Mouse (Mus musculus) liver, embryonic 14.5 days (tissue): ENCODE data around the gene Map4k3. TPM values are rescaled to one million over a fixed set of nuclear protein-coding genes. Genes with fewer than 3 reads are reported as not detected.
"Not testable (repeated sequence)": the region's sequence is repeated elsewhere in the genome, so short reads cannot be mapped to it uniquely, and the experiment has no call there.

Experiments used
- ATAC-seq: fragments of 200-750 bp; cut with Nextera tagmentation; 2 replicates; pipeline ENCODE4 v1.8.0; 2017; ENCODE audit warnings: moderate number of reproducible peaks, mild to moderate bottlenecking, moderate library complexity; ENCODE audit not compliant: insufficient read depth
- DNase-seq, 3 experiments: peaks; one replicate each; pipeline ENCODE4 v3.0.0-alpha.2; 2012 to 2013; ENCODE audit warnings: low read depth in 3 of 3, low spot score in 3 of 3
- H3K27ac ChIP-seq: fragments of 300-500 bp; sonication (generic); 2 replicates; pipeline ENCODE4 v1.5.1; 2014; ENCODE audit warnings: moderate library complexity, mild to moderate bottlenecking, control low read depth, inconsistent platforms
- H3K27me3 ChIP-seq: fragments of 300-500 bp; sonication (generic); 2 replicates; pipeline ENCODE4 v1.6.1; 2014; ENCODE audit warnings: mild to moderate bottlenecking, low read length, moderate library complexity; ENCODE audit not compliant: control insufficient read depth, insufficient read depth
- H3K36me3 ChIP-seq: fragments of 300-500 bp; sonication (generic); replicated peaks from 2 replicates; pipeline ENCODE4 v1.6.1; 2014; ENCODE audit warnings: low read depth; ENCODE audit not compliant: control insufficient read depth, insufficient read depth
- H3K4me1 ChIP-seq, 2 experiments: fragments of 200-500 bp in 1 of 2; fragments of 300-500 bp in 1 of 2; sonication (generic) in 1 of 2; replicated peaks; 2 replicates each; pipeline ENCODE4 v1.6.1; 2012 to 2014; ENCODE audit warnings: antibody characterized with exemption in 1 of 2, inconsistent platforms in 1 of 2, low read length in 1 of 2; ENCODE audit not compliant: control insufficient read depth in 2 of 2, insufficient read depth in 2 of 2
- H3K4me2 ChIP-seq: fragments of 300-500 bp; sonication (generic); 2 replicates; pipeline ENCODE4 v1.6.1; 2014; ENCODE audit warnings: low read depth, mild to moderate bottlenecking, control low read depth, moderate library complexity
- H3K4me3 ChIP-seq, 2 experiments: fragments of 200-500 bp in 1 of 2; fragments of 300-500 bp in 1 of 2; sonication (generic) in 1 of 2; 2 replicates each; pipeline ENCODE4 v1.5.1; 2012 to 2014; ENCODE audit warnings: low read depth in 2 of 2, low read length in 2 of 2, mild to moderate bottlenecking in 2 of 2, control low read depth in 1 of 2, inconsistent platforms in 1 of 2, moderate library complexity in 1 of 2; ENCODE audit not compliant: insufficient read depth in 1 of 2
- H3K9ac ChIP-seq: fragments of 300-500 bp; sonication (generic); replicated peaks from 2 replicates; pipeline ENCODE4 v1.6.1; 2014; ENCODE audit warnings: mild to moderate bottlenecking, control low read depth, moderate library complexity
- H3K9me3 ChIP-seq: fragments of 300-500 bp; sonication (generic); 2 replicates; pipeline ENCODE4 v1.6.1; 2016; ENCODE audit warnings: low read length, mixed read lengths; ENCODE audit not compliant: control insufficient read depth
- CTCF ChIP-seq: IDR thresholded peaks from 2 replicates; pipeline ENCODE4 v1.5.1; 2016; ENCODE audit warnings: antibody characterized with exemption, low read depth, control low read depth
- EP300 ChIP-seq: IDR thresholded peaks from 2 replicates; pipeline ENCODE4 v1.6.1; 2016; ENCODE audit warnings: antibody characterized with exemption, low read depth
- WGBS: fragments of 180-500 bp; shearing (Covaris S2); extraction: QIAGEN DNeasy Blood & Tissue Kit; methylation state at CpG from one replicate; pipeline ENCODE4 v1.1.7; 2014; ENCODE audit not compliant: insufficient replicate concordance; 5-methylcytosine and 5-hydroxymethylcytosine counted together
- polyA plus RNA-seq, 2 experiments: library from polyadenylated mRNA; depleted of rRNA in 1 of 2; stranded (reverse) in 1 of 2; unstranded in 1 of 2; fragments of >200 nt; fragmentation: Nextera tagmentation in 1 of 2; extraction: Ambion mirVana in 1 of 2; gene quantifications; 2 replicates each; pipeline versions ENCODE4 v1.2.1 to v1.2.3; 2012 to 2014

The Map4k3 gene
- polyA plus RNA-seq, 2 experiments, result 4.0 to 4.3 TPM

DNA sequence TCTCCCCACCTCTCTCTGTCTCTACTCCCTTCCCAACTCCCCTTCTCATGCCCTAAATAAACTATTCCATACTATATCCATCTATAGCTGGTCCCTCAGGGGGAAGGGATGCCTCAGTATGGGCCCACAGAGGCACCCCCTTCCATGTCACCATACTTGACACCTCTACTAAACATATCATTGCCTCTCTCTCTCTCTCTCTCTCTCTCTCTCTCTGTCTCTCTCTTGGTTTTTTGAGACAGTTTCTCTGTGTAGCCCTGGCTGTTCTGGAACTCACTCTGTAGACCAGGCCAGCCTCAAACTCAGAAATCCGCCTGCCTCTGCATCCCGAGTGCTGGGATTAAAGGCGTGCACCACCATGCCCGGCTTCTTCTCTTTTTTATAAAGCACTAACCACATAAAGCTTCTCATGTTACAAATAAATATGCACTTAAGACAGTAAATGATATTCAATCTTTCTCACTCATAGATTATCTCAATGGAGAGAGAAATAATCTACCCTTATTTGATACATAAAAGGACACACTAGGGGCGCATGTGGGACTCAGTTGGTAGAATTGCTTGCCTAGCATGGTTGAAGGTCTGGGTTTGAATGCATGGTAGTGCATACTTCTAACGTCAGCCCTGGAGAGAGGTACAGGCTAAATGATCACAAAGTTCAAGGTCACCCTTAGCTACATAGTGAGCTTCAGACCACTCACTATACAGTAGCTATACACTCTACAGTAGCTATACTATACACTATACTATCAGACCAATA lies 159.3 kb downstream of the Map4k3 start:
- Histone ChIP-seq H3K4me1 (no peaks in the 10 kb centered on the region), H3K4me3 (no peak overlapping the region), H3K27me3 (no peaks in the 10 kb centered on the region), H3K27ac (no peak overlapping the region), H3K9ac (no peak overlapping the region), H3K4me2 (no peak overlapping the region), H3K36me3 (no peaks in the 10 kb centered on the region), H3K9me3 (no peaks in the 10 kb centered on the region)
- no peak for DNase-seq
- 74% methylated on average over 6 of the region's 6 CpGs for WGBS
- ATAC-seq, result no peak
- TF ChIP-seq EP300, result no peak

DNA sequence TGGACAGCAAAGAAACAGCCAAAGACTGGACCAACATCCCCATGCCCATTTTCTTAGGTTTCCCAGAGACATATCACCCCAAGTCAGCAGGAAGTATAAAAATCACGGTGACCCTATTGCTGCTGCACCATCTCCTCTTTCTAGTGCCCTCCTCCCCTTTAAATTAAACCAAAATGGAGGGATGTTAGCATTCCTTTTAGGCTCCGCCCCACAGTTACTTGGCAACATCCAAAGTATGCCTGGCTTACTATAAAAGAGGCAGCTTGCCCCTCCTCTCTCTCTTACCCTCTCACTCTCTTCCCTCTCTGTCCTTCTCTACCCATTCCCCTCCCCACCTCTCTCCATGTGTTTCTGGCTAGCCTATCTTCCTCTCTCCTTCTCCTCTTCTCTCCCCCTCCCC lies 159.8 kb downstream of the Map4k3 start:
- H3K4me3 ChIP-seq, result no peak overlapping the region
- no peak for ATAC-seq
- no peak for TF ChIP-seq CTCF
- TF ChIP-seq EP300, result no peak

DNA sequence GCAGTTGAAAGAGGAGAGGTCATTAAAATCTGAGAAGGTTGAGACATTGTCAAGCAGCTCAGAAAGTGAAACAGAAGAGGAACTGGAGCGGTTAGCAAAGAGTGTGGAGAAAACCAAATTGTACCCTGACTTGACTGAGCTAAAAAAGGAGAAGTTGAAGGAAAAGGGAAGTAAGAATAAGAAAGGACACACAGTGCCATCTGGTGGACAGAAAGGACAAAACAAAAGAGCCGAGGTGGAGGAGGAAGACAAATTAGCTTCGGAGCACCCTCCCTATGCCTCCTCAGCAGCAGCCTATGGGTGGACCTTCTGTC lies 163.7 kb downstream of the Map4k3 start:
- no peak overlapping the region for H3K9ac ChIP-seq
- H3K27ac ChIP-seq, result no peak overlapping the region
- 0 out of 2 replicates have a peak overlapping the region, but pooled peaks have one; percentile 4 for H3K4me2 ChIP-seq
- WGBS, result 15% methylated on average over 3 of the region's 3 CpGs
- ATAC-seq (no peak), DNase-seq (peak in 2 of 3 experiments; percentile 29 to 46)
- H3K4me3 ChIP-seq, result peak overlapping the region in 1 of 2 experiments; percentile 12; a peak in 1 of 4 replicates
- H3K27me3 ChIP-seq, result no peaks in the 10 kb centered on the region
- H3K4me1 ChIP-seq, result no peaks in the 10 kb centered on the region
- TF ChIP-seq CTCF (peak; percentile 57), EP300 (no peak)
- H3K9me3 ChIP-seq, result no peaks in the 10 kb centered on the region
- no peaks in the 10 kb centered on the region for H3K36me3 ChIP-seq

More for the DNA sequence above, 159.8 kb downstream of the Map4k3 start:
- Histone ChIP-seq H3K9me3 (no peaks in the 10 kb centered on the region), H3K4me1 (no peaks in the 10 kb centered on the region), H3K27me3 (no peaks in the 10 kb centered on the region), H3K27ac (no peak overlapping the region), H3K9ac (no peak overlapping the region), H3K4me2 (no peak overlapping the region), H3K36me3 (no peaks in the 10 kb centered on the region)
- 52% methylated on average over 2 of the region's 2 CpGs for WGBS
- no peak for DNase-seq

DNA sequence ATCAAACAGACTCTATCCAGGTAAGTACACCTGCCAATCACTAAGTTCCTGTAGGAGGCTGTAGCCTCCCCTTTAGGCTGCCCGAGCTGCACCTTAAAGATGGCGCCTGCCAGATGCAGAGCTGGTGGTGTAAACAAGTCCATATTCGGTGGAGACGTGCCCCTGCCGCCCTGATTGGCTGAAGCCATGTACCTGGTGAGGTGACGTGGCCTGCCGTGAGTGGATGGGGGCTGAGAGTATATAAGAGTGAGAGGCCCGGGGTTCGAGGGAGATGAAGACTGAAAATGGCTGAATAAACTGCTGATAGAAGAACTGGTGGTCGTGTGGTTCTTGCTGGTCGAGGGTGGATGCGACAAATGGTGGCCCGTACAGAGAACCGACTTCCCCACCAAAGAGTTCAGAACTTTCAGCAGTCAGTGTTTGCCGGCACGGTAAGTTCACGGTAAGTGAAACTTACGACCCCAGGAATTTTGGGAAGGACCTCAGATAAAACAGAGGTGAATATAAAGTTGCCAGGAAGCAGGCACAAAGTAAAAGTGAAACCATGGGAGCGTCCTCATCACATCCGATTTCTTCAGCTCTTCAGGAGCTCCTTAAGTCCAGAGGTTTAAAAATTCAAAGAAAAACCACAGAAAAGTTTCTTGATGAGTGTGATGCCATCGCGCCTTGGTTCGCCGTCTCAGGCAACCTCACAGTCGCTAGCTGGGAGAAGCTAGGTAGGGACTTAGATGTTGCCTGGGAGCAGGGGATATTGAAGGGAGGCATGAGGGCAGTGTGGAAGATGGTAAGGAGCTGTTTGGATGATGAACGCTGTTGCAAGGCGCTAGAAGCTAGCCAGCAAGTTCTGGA lies 164.3 kb downstream of the Map4k3 start:
- 69% methylated on average over 27 of the region's 27 CpGs for WGBS
- H3K27me3 ChIP-seq, H3K36me3 ChIP-seq, H3K9ac ChIP-seq, ATAC-seq, H3K9me3 ChIP-seq, H3K4me1 ChIP-seq, H3K27ac ChIP-seq, DNase-seq: not testable (repeated sequence)
- 0 out of 2 replicates have a peak overlapping the region, but pooled peaks have one; percentile 4 for H3K4me2 ChIP-seq
- H3K4me3 ChIP-seq, result peak overlapping the region; percentile 12 to 30; a peak in 2 of 4 replicates

DNA sequence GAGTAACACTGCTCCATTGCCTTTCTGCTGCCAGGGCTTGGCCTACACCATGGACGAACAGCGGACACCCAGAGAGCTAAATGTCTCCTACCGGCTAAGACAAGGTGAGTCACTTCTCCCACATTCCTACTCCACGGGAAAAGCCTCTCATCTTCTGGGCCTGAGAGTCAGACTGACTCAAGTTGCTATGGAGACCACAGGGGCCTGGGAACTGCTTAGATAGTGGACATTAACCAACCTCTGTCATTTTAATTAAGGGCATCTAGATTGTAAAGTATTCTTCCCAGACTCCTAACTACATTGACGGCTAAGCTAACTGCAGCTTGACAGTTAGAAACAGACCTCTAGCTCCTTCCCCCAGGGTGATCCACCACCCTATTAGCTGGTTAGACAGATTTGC lies 165.5 kb downstream of the Map4k3 start:
- Histone ChIP-seq H3K27me3 (no peaks in the 10 kb centered on the region), H3K4me1 (no peaks in the 10 kb centered on the region; a peak in 1 of 4 replicates), H3K27ac (no peak overlapping the region), H3K4me3 (no peak overlapping the region), H3K9me3 (no peaks in the 10 kb centered on the region), H3K4me2 (no peak overlapping the region), H3K36me3 (no peaks in the 10 kb centered on the region), H3K9ac (no peak overlapping the region)
- DNase-seq (no peak), ATAC-seq (no peak)
- no peak for TF ChIP-seq EP300
- no peak for TF ChIP-seq CTCF
- WGBS, result 68% methylated on average over 5 of the region's 5 CpGs
